Mouse (Mus musculus): ENCODE measurements around the gene Rnf216. TPM values are rescaled to one million over a fixed set of nuclear protein-coding genes. Genes with fewer than 3 reads are reported as not detected.

Rnf216 gene
- polyA plus RNA-seq, 1 experiment = 28.5 TPM

DNA sequence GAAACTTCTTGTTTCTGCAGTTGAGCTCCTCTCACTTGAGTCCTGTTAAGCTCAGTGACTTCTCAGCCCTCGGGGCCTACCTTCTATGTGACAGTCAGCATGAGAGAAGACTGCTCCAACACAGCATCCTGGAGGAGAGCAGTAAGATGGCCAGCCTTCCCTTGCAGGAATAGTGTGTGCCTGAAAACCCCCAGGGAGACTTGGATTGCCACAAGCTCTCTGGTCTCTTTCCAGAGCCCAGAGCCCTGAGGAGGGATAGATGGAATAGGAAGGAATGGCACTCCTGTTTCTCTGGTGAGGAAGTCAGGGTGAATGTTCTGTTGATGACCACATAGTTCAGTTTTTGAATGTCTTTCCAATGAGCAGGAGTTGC is 63.8 kb downstream of the Rnf216 start:
- 67% methylated on average over 1 of the region's 1 CpGs for WGBS
- Histone ChIP-seq H3K27ac (ENCODE audit: control insufficient read depth, insufficient read depth, low read depth, low read length, poor library complexity) (peak overlapping the region; percentile 44; the same call in 1 of the 2 replicates), H3K4me3 (replicated peaks; ENCODE audit: control insufficient read depth, low read depth, low read length) (no peak overlapping the region), H3K4me1 (ENCODE audit: control insufficient read depth, insufficient read depth, low read length) (peaks cover 13% of the 10 kb centered on the region)
- TF ChIP-seq POLR2A (IDR thresholded peaks at IDR 0.05; ENCODE audit: borderline replicate concordance, control insufficient read depth, low read depth, low read length) (no peak), CTCF (IDR thresholded peaks at IDR 0.05; ENCODE audit: control insufficient read depth, insufficient read depth, low read length) (no peak)

- TF ChIP-seq POLR2A (IDR thresholded peaks at IDR 0.05; ENCODE audit: borderline replicate concordance, control insufficient read depth, low read depth, low read length) (no peak), CTCF (IDR thresholded peaks at IDR 0.05; ENCODE audit: control insufficient read depth, insufficient read depth, low read length) (no peak)
- peaks cover 13% of the 10 kb centered on the region for H3K4me1 ChIP-seq (ENCODE audit: control insufficient read depth, insufficient read depth, low read length)
- peak overlapping the region; percentile 44 for H3K27ac ChIP-seq (ENCODE audit: control insufficient read depth, insufficient read depth, low read depth, low read length, poor library complexity)
- H3K4me3 ChIP-seq (replicated peaks; ENCODE audit: control insufficient read depth, low read depth, low read length) = no peak overlapping the region
These were observed 64.4 kb downstream of the Rnf216 start for GRCm38 (mm10) chr5:143048232-143049012.

DNA sequence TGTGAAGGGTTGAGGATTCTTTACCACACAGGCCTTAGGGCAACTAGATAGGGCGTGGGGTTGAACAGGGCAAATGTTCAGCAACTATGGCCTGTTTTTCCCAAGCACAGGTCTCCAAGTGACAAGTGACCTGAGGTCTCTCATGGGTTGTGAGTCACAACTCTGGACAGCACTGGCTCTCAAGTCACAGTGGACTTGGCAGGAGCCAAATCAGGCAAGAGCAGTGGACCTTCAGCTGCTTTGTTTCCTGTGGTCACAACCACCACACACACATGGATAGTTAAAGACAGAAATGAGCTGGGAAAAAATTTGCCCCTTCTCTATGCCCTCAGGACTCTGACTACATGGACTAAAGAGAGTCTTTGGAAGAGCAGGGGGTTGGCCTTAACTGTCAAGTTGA is 65.2 kb downstream of the Rnf216 start:
- 92% methylated on average over 1 of the region's 1 CpGs for WGBS
- H3K4me1 ChIP-seq (ENCODE audit: control insufficient read depth, insufficient read depth, low read length) = peaks cover 12% of the 10 kb centered on the region
- H3K27ac ChIP-seq (ENCODE audit: control insufficient read depth, insufficient read depth, low read depth, low read length, poor library complexity) = no peak overlapping the region; the same call in 1 of the 2 replicates

GRCm38 (mm10) chr5:143043902-143044301 is 68.9 kb downstream of the Rnf216 start:
- Histone ChIP-seq H3K27ac (ENCODE audit: control insufficient read depth, insufficient read depth, low read depth, low read length, poor library complexity) (no peak overlapping the region), H3K4me1 (ENCODE audit: control insufficient read depth, insufficient read depth, low read length) (peaks cover 6% of the 10 kb centered on the region), H3K4me3 (replicated peaks; ENCODE audit: control insufficient read depth, low read depth, low read length) (no peak overlapping the region)
- WGBS = 65% methylated on average over 2 of the region's 2 CpGs
- no peak for TF ChIP-seq CTCF (IDR thresholded peaks at IDR 0.05; ENCODE audit: control insufficient read depth, insufficient read depth, low read length)
- TF ChIP-seq POLR2A (IDR thresholded peaks at IDR 0.05; ENCODE audit: borderline replicate concordance, control insufficient read depth, low read depth, low read length) = no peak

More for the DNA sequence above, 65.2 kb downstream of the Rnf216 start:
- no peak overlapping the region for H3K4me3 ChIP-seq (replicated peaks; ENCODE audit: control insufficient read depth, low read depth, low read length)
- TF ChIP-seq CTCF (IDR thresholded peaks at IDR 0.05; ENCODE audit: control insufficient read depth, insufficient read depth, low read length) (no peak), POLR2A (IDR thresholded peaks at IDR 0.05; ENCODE audit: borderline replicate concordance, control insufficient read depth, low read depth, low read length) (no peak)

GRCm38 (mm10) chr5:143043285-143043684 is 69.5 kb downstream of the Rnf216 start:
- Histone ChIP-seq H3K27ac (ENCODE audit: control insufficient read depth, insufficient read depth, low read depth, low read length, poor library complexity) (no peak overlapping the region), H3K4me3 (replicated peaks; ENCODE audit: control insufficient read depth, low read depth, low read length) (no peak overlapping the region), H3K4me1 (ENCODE audit: control insufficient read depth, insufficient read depth, low read length) (peaks cover 6% of the 10 kb centered on the region)
- 84% methylated on average over 2 of the region's 2 CpGs for WGBS
- TF ChIP-seq POLR2A (IDR thresholded peaks at IDR 0.05; ENCODE audit: borderline replicate concordance, control insufficient read depth, low read depth, low read length) (no peak), CTCF (IDR thresholded peaks at IDR 0.05; ENCODE audit: control insufficient read depth, insufficient read depth, low read length) (0 out of 2 replicates have a peak, but pooled peaks have one; percentile 13)

GRCm38 (mm10) chr5:143038794-143039193 is 74.0 kb downstream of the Rnf216 start:
- TF ChIP-seq CTCF (IDR thresholded peaks at IDR 0.05; ENCODE audit: control insufficient read depth, insufficient read depth, low read length) = no peak
- TF ChIP-seq POLR2A (IDR thresholded peaks at IDR 0.05; ENCODE audit: borderline replicate concordance, control insufficient read depth, low read depth, low read length) = no peak
- peaks cover 1% of the 10 kb centered on the region; the same call in 1 of the 2 replicates for H3K4me1 ChIP-seq (ENCODE audit: control insufficient read depth, insufficient read depth, low read length)
- 31% methylated on average over 4 of the region's 4 CpGs for WGBS
- peak overlapping the region; percentile 2 for H3K4me3 ChIP-seq (replicated peaks; ENCODE audit: control insufficient read depth, low read depth, low read length)
- H3K27ac ChIP-seq (ENCODE audit: control insufficient read depth, insufficient read depth, low read depth, low read length, poor library complexity) = peak overlapping the region; percentile 54

DNA sequence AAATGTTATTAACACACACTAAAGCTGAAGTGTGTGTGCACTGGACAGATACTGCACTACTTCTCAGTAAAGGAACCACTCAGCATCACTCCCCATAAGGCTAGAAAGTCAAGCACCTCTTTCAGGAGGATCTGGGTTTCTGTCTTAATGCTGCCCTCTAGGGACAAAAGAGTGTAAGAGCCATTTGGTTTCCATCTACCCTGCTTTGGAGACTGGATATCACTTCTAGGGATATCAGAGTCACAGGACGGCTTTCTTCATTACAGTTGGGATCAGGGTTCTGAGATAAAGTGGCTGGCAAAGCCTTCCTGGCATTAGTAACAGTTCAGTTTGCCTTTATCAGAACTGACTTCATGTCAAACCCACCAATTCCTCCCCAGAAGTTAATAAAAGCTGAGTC is 75.6 kb downstream of the Rnf216 start:
- Histone ChIP-seq H3K4me1 (ENCODE audit: control insufficient read depth, insufficient read depth, low read length) (peaks cover 1% of the 10 kb centered on the region; the same call in 1 of the 2 replicates), H3K4me3 (replicated peaks; ENCODE audit: control insufficient read depth, low read depth, low read length) (no peak overlapping the region), H3K27ac (ENCODE audit: control insufficient read depth, insufficient read depth, low read depth, low read length, poor library complexity) (no peak overlapping the region)
- WGBS = 37% methylated on average over 1 of the region's 1 CpGs
- TF ChIP-seq POLR2A (IDR thresholded peaks at IDR 0.05; ENCODE audit: borderline replicate concordance, control insufficient read depth, low read depth, low read length) (no peak), CTCF (IDR thresholded peaks at IDR 0.05; ENCODE audit: control insufficient read depth, insufficient read depth, low read length) (peak; percentile 22; the same call in 1 of the 2 replicates)

GRCm38 (mm10) chr5:143036052-143036451 is 76.7 kb downstream of the Rnf216 start:
- Histone ChIP-seq H3K27ac (ENCODE audit: control insufficient read depth, insufficient read depth, low read depth, low read length, poor library complexity) (no peak overlapping the region; the same call in 1 of the 2 replicates), H3K4me1 (ENCODE audit: control insufficient read depth, insufficient read depth, low read length) (peaks cover 1% of the 10 kb centered on the region; the same call in 1 of the 2 replicates), H3K4me3 (replicated peaks; ENCODE audit: control insufficient read depth, low read depth, low read length) (no peak overlapping the region)
- 70% methylated on average over 1 of the region's 1 CpGs for WGBS
- TF ChIP-seq CTCF (IDR thresholded peaks at IDR 0.05; ENCODE audit: control insufficient read depth, insufficient read depth, low read length) (no peak), POLR2A (IDR thresholded peaks at IDR 0.05; ENCODE audit: borderline replicate concordance, control insufficient read depth, low read depth, low read length) (no peak)
